Mouse (Mus musculus) thymus, adult 2 months (tissue): ENCODE data around the gene Olfr592.

Experiments
- CTCF ChIP-seq: fragments of 200-500 bp; IDR thresholded peaks from 2 replicates; pipeline ENCODE4 v1.5.1; 2012; ENCODE audit warnings: mild to moderate bottlenecking, control low read depth, low read length, moderate library complexity, borderline replicate concordance; ENCODE audit not compliant: control insufficient read depth, poor library complexity, insufficient read depth; ENCODE audit errors: extremely low read depth
- POLR2A ChIP-seq: fragments of 200-500 bp; IDR thresholded peaks from 2 replicates; pipeline ENCODE4 v1.6.1; 2012; ENCODE audit warnings: mild to moderate bottlenecking, low read length, control low read depth, moderate library complexity; ENCODE audit not compliant: control insufficient read depth, poor library complexity, insufficient read depth; ENCODE audit errors: extremely low read depth

GRCm38 (mm10) chr7:103178240-103178639 is 6.4 kb upstream of the Olfr592 start, which contains the start of gene Olfr591:
- TF ChIP-seq POLR2A (no peak), CTCF (no peak)
